Mouse (Mus musculus): ENCODE measurements at regions not wholly inside any gene's neighbourhood (a gene's known extent, or its start where the extent isn't known, plus 50 kb on each side); places are given as distances from the start of the nearest gene placed in this dataset.

DNA sequence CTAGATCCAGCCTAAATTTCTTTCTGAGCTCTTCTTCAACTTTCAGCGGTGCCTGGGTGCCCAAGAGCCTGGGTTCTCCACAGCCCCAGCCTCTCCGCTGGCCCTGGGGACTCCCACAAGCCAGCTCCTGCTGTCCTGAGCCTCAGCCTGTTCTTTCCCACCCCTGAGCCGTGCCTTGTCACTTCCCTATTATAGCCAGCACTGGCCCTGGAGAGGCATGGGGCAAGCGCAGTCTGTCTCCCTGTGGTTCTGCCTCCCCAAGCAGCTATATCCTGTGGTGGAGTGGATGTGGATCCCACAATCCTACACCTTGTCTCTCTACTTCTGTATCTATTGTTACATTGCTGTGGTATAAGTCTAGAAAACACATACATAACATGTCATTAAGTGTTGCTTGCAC, 128.6 kb upstream of the Hgf start:
- DNase-seq (ENCODE audit: low read depth, low spot score): no peak

DNA sequence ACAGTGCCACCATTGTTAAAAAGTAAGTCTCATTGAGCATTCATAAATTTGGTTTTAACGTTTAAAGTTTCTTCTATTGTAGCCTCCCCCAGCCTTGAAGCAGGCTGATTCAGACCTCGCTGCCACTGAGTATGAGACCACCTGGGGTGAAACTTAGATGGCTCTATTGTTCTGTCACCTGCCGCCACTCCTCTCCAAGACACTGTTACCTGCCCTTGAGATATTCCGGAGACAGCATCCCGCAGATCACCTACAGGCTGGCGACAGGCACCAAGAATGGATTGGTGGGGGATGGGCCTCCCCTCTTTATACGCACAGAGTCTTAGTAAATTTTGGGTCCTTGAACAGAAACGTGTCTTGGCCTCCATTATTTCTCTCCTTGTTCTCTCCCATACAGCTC, 128.0 kb upstream of the Hgf start:
- no peak for DNase-seq (ENCODE audit: low read depth, low spot score)

DNA sequence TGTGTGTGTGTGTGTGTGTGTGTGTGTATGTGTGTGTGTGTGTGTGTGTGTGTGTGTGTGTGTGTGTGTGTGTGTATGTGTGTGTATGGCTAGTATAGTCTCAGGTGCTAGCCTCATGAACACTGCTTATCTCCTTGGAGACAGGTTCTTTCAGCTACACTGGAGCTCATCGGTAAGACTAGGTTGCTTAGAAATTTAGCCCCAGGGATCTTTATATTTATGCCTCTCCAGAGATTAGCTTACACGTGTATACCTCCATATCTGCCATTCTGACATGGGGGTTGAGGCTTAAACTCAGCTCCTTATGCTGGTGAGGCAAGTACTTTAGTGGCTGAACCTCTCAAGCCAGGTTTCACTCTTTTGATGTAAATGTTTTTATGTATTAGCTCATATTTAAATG, 127.0 kb upstream of the Hgf start:
- DNase-seq (ENCODE audit: low read depth, low spot score): no peak

DNA sequence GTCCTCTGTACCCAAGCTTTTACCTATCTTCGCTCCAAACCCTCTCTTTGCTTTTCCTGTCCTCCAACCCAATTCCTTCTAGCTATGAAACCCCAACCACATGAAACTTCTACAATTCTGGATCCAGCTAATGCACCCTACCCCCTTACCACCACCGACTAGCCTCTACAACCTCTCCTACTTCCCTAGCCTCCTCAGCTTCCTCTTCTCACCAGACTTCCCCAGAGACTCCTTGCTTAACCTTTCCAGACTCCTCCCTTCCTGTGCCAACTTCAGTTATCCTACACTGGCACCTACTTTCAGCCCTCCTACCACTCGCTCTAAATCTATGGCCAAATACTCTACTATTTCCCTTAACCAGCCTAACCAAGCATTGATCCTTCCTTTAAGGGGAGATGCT, 118.7 kb upstream of the Hgf start:
- no peak for DNase-seq (ENCODE audit: low read depth, low spot score)

DNA sequence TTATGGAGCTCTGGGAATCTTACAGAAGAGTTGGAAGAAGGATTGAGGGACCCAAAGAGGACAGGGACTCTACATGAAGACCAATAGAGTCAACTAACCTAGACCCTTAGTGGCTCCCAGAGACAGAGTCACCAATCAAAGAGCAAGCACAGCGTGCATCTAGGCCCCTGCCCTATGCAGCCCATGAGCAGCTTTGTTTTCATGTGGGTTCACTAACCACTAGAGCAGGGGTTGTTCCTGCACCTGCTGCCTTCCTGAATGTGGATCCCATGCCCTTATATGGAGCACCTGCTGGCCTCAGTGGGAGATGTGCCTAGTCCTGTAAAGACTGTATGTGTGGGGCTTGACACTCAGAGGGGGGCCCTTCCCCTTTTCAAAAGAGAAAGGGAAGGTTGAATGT, 108.2 kb upstream of the Hgf start:
- no peak for DNase-seq (ENCODE audit: low read depth, low spot score)

DNA sequence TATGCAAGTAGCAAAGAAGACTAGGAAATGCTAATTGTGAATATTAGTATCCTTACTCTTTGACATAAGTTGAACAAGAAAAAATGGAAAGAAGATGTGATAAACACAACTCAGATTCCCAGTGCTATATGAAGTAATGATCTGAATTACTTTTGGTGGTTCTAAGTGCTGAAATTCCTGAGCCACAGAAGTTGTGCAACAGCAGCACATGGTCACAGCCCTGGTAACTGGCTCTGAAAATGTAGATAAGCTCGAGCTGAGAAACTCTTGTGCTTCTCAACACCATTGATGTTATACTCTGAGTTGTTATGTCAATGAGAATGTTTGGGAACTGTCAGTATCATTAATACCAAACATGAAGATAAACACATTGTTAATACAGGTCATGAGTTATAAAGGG, 106.3 kb upstream of the Hgf start:
- no peak for DNase-seq (ENCODE audit: low read depth, low spot score)

DNA sequence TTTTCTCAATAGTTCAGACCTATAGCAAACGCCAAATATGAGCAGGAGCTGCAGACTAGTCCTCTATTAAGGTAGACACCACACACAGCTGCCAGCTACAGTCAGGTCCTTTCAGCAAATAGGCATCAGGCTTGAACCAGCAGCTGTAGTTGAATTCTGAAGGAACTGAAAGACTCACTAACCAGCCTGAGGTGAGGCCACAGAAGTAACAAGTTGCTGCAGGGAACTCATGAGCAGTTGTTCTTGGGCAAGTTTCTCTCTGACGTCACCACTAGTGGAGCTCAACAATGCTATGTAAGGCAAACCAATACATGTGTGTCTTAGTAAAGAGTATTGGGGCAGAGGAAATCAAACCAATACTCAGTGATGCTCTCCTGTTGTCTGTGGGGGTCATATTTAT, 91.5 kb upstream of the Hgf start:
- no peak for DNase-seq (ENCODE audit: low read depth, low spot score)

DNA sequence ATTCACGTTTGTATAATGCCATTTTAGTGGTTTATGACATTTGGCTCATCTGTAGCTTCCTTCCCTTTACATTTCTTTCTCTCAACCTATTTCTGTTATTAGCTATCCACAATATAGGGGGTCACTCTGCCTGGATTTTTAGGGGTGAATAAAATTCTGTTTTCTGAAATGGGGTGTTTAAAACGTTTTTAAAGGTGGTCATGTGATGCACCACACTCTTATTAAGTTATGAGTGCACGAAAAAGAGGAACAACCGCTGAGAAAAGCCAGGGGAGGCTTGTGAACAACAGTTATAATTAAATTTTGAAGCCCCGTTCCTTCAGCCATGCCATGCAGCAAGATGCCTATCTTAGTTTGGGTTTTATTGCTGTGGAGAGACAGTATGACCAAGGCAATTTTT, 87.0 kb upstream of the Hgf start:
- DNase-seq (ENCODE audit: low read depth, low spot score): no peak

DNA sequence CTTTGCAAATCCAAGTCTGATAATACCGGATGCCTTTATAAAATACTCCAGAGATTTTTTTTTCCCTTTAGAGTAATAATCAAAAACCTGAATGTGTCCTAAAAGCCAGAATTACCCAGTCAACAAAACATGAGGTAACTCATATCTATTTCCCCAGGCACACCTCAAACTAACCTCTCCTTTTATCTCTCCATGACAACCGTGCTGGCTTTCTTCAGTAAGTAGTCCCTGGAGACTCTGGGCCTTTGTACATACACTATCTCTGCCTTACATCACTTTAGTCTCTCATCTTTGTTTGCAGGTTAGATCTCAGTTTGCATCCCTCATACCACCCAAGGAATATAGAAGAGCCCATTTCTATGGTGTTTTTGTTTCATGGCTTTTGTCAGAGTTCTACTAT, 84.7 kb upstream of the Hgf start:
- DNase-seq (ENCODE audit: low read depth, low spot score): no peak

DNA sequence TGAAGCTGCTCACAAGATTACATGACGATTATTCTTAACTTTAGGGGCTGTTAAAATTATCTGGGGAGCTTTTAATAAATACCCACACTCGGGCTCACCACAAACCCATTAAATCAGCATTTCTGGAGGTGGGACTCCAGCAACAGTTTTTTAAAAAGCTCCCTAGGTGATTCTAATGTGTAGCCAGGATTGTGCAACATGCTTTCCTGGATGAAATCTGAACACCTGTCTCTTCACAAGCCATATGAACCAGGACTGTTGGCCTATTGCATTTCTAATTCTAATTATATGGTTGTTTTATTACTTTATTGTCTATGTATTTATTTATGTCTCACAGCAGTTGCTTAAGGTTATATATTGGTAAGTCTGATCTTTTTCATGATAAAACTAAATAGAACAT, 84.1 kb upstream of the Hgf start:
- DNase-seq (ENCODE audit: low read depth, low spot score): no peak

DNA sequence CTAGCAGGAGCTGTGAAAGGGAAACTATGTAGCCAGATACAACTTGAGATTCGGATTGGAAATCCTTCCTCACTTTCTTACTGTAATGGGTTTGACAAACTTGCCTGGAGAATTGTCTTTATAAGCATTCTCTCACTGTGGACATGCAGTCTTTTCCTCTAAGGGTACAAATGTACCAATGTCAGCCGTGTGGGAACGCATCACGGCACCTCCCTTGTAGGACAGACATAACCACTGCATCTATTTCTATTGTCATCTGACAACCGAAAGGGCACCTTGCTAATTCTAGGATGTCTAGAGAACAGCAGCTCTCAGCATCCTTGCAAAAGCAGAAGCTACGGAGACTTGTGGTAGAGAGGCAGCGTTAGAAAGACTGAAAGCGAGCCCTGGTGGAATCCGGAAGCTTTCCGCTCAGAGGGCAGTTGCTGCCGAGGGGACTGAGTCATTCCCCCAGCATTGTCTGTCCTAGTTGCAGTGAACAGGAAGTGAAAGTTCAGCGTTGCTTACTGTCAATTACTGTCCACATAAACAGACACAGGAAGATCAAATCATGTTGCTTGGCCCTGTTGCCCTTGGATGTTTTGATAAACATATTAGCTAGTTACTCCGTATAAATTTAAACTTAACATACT, 83.5 kb upstream of the Hgf start:
- peak; percentile 11 for DNase-seq (ENCODE audit: low read depth, low spot score)

DNA sequence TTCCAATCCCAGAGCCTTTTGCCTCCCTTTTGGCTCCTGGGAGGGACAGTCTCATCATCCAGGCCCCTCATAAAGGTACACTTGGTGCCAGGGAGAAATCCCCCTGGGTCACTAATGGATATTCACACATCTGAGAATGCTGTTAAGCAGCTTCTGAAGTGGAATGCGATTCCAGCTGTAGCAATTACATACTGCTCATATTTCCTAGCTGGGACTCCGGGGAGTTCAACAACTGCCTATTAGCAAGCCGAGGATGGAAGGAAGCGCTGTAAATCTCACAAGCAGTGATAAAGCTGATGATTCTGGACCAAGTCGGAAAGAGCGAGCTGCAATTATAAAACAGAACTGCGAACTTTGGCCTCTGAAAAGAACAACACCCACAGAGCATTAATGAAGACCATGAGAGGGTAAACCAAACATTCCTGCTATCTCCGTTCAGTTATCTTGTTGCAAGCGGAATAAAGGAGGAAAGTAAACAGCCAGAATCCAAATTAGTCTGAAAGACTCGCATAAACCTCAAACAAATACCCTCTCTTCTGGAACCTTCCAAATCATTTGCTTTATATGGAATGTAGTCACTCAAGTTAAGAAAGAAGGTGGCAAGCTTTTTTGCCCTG, 82.8 kb upstream of the Hgf start:
- DNase-seq (ENCODE audit: low read depth, low spot score): peak; percentile 29

DNA sequence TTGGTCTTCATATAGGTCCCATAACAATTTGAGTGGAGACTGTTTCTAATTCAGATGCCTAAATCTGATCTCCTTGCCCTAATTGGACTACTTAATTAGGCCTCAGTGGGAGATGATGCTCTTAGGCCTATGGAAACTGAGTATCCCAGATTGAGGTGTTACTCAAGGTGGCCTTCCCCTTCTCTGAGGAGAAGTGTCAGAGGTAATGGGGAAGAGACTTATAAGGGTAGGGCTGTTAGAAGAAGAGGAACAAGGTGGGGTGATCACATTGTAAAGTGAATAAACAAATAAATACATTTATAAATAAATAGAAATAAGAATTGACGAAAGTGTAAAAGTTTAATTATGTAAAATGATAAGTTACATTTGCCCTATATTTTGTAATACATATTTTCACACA, 65.3 kb upstream of the Hgf start:
- DNase-seq (ENCODE audit: low read depth, low spot score): no peak

DNA sequence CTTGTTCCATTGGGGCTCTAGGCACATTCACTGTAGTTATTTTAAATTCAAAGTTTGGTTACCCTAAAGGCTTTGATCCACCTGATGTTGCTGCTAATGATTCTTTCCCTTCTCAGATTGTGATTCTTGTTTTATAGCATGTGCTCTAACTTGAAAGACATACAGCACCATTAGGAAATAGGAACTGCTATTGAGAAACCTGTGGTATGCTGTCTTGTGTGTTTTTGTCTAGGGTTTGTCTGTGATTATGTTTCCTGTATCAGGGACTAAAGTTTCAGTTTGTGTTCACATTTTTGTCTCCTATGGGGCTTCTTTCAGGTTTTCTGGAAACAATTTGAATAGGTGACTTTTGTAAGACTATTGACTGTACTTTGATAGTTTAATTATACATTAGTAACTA, 63.5 kb upstream of the Hgf start:
- DNase-seq (ENCODE audit: low read depth, low spot score): no peak

DNA sequence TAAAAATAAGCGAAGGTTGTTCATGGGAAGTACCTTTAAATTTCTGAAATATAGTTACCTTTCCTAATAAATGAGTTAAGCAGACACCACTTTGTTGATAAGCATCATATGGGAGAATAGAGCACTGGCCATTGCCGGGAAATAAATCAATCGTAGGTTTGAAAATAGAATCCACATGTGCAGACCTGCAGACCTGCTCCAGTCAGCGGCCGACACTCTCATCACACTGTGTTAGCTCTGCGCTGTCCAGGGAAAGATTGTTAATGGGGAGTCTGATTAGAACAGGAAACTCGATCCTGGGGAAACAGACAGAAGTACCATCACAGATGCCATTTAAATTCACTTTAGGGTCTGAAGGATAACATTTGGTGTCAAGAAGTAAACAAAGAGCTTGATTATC, 53.4 kb upstream of the Hgf start:
- DNase-seq (ENCODE audit: low read depth, low spot score): peak; percentile 26
